Mouse (Mus musculus) brain, embryonic 18.5 days (tissue): ENCODE measurements around the gene Smim11.

Experiments
- DNase-seq: peaks from one replicate; pipeline ENCODE4 v3.0.0-alpha.2; 2012; ENCODE audit warnings: low read depth, low spot score

Smim11 gene

GRCm38 (mm10) chr16:92360711-92361110 is 59.6 kb downstream of the Smim11 start:
- DNase-seq: no peak
